Mouse (Mus musculus) myocyte (in vitro differentiated cells): Measurements from ENCODE around the gene Gnb4.

Experiments used
- E2F4 ChIP-seq: IDR thresholded peaks from one replicate; pipeline ENCODE4 v1.6.1; 2011; ENCODE audit warnings: mild to moderate bottlenecking, control low read depth, moderate library complexity; ENCODE audit not compliant: insufficient read depth
- MAX ChIP-seq: IDR thresholded peaks from one replicate; pipeline ENCODE4 v1.6.1; 2011; ENCODE audit warnings: low read depth, mild to moderate bottlenecking, control low read depth
- MYOD1 ChIP-seq, 3 experiments: IDR thresholded peaks; one replicate each; pipeline ENCODE4 v1.6.1; 2011; ENCODE audit warnings: control low read depth in 2 of 3, low read depth in 2 of 3, mild to moderate bottlenecking in 2 of 3, moderate library complexity in 1 of 3; ENCODE audit not compliant: insufficient read length in 2 of 3, control insufficient read depth in 1 of 3
- MYOG ChIP-seq, 3 experiments: IDR thresholded peaks; one replicate each; pipeline ENCODE4 v1.6.1; 2011; ENCODE audit warnings: control low read depth in 2 of 3, low read depth in 2 of 3, mild to moderate bottlenecking in 2 of 3; ENCODE audit not compliant: insufficient read length in 2 of 3, control insufficient read depth in 1 of 3, insufficient read depth in 1 of 3
- POLR2A ChIP-seq: IDR thresholded peaks from one replicate; pipeline ENCODE4 v1.6.1; 2011; ENCODE audit warnings: low read depth, mild to moderate bottlenecking, control low read depth, moderate library complexity; ENCODE audit not compliant: insufficient read length
- POLR2AphosphoS2 ChIP-seq: IDR thresholded peaks from one replicate; pipeline ENCODE4 v1.6.1; 2011; ENCODE audit warnings: low read depth, control low read depth; ENCODE audit not compliant: insufficient read length
- REST ChIP-seq: IDR thresholded peaks from one replicate; pipeline ENCODE4 v1.6.1; 2011; ENCODE audit warnings: mild to moderate bottlenecking, control low read depth, moderate library complexity; ENCODE audit not compliant: insufficient read depth, insufficient read length
- SRF ChIP-seq: IDR thresholded peaks from one replicate; pipeline ENCODE4 v1.6.1; 2011; ENCODE audit warnings: low read depth; ENCODE audit not compliant: control insufficient read depth, insufficient read length
- TCF12 ChIP-seq: IDR thresholded peaks from one replicate; pipeline ENCODE4 v1.6.1; 2011; ENCODE audit warnings: mild to moderate bottlenecking, control low read depth; ENCODE audit not compliant: poor library complexity, insufficient read depth, severe bottlenecking
- TCF3 ChIP-seq: IDR thresholded peaks from one replicate; pipeline ENCODE4 v1.6.1; 2011; ENCODE audit warnings: low read depth, control low read depth; ENCODE audit not compliant: insufficient read length
- USF1 ChIP-seq: IDR thresholded peaks from one replicate; pipeline ENCODE4 v1.6.1; 2011; ENCODE audit warnings: low read depth, mild to moderate bottlenecking, control low read depth, moderate library complexity

DNA sequence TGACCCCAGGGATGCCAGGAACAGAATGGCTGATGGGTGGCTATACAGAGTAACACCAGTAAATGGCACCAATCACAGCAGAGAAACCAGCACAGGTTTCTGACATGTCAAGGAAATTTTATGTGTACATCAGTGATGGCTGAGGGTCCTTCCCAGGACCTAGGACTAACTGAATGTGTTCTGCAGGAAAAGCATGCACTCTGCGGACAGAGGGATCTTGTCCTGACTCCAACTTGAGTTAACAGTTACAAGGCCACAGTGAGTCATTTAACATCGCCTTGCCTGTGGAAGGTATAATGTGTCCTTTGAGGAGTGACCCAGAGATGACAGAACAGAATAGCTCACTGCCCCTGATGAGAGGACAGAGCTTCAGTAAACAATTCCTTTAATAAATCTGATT is 1.6 kb downstream of the Gnb4 start:
- TF ChIP-seq MAX (no peak), POLR2A (no peak), TCF12 (no peak), USF1 (no peak), E2F4 (no peak), POLR2AphosphoS2 (no peak), MYOG (IDR thresholded peaks at IDR 0.05; ENCODE audit: control insufficient read depth in 1 of 3, insufficient read depth in 1 of 3, insufficient read length in 2 of 3, low read depth in 2 of 3) (no peak), TCF3 (no peak), REST (no peak), MYOD1 (IDR thresholded peaks at IDR 0.05; ENCODE audit: control insufficient read depth in 1 of 3, insufficient read length in 2 of 3, low read depth in 2 of 3) (no peak), SRF (no peak)
